Mouse (Mus musculus): ENCODE results near the gene Rps6ka4.
A peak's percentile ranks its signal among the peaks of the same experiment; 100 is the strongest.

Gene Rps6ka4

DNA sequence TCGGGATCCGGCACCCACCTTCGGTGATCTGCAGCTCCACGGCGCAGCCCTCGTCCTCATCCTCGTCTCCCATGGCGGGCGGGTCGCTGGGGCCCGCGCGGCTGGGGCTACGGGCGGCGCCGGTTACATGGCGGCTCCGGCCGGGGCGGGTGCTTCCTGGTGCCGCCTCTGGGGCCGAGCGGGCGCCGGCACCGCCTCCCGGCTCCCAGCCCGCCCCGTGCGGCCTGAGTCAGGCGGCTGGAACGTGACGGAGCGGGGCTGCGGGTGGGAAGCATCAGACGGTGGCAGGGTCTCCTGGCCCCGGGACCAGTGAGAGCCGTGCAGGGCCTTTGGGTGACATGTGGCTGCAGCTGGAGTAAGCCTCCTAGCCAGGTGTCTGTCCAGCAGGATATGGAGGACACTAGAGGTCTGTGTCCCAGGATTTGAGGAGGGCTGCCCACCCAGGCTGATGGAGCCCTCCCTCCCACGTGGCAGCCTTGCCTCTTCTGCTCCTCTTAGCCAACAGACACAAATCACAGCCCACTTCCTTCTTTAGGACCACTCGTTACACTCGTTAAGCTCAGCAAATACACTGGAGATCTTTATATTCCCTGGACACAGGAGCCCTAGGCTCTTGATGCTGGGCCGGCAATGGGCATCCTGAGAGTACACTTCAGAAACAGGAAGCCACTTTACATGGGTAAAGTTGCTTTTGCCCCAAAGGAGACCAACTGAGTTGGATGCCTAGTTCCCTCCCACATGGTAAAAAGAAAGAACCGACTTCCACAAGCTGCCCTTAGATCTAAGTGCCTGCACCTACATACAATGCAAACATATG, at the start of gene Rps6ka4:
Gene Rps6ka4, minus strand, starts transcription at position 162 of the 817 bp plus-strand sequence.
- peak; percentile 67 for DNase-seq

DNA sequence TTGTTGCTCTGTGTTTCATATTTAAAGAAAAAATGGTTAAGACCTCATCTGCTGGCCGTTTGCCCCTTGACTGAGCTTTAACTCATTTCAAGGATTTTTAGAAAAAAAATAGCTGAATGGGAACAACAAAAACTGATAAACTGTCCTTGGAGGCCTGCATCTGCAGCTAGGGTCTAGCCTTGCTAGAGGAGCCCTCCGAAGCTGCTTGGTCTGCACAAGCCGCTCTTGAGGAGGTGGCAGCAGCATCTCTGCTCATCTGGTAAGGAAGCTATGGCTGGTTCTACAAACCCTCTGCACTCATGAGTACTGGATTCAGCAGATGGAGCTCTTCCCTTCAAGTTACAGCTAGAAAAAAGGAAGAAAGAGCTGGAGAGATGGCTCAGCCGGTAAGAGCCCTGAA, 37.5 kb upstream of the Rps6ka4 start:
- DNase-seq, result no peak

GRCm38 (mm10) chr19:6876799-6877198, 36.4 kb upstream of the Rps6ka4 start:
- no peak for DNase-seq

DNA sequence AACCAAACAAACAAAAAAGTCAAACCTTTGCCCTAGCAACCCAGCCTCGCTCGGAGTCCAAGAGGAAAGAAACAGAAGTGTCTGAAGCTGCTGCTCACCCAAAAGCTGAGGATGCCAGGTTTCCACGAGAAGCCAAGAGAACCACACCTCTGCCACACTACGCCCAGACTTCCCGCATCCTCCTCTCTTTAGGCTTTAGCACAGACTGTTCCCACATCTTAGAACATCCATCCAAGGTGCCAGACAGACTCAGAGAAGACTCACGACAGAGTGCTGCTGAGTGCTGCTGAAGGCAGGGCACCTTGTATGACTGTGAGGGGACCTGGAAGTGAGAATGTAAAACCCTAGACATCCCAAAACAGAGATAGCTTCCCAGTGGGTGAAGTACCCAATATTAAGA, 35.4 kb upstream of the Rps6ka4 start:
- no peak for DNase-seq

GRCm38 (mm10) chr19:6874257-6874656, 33.8 kb upstream of the Rps6ka4 start:
- no peak for DNase-seq

DNA sequence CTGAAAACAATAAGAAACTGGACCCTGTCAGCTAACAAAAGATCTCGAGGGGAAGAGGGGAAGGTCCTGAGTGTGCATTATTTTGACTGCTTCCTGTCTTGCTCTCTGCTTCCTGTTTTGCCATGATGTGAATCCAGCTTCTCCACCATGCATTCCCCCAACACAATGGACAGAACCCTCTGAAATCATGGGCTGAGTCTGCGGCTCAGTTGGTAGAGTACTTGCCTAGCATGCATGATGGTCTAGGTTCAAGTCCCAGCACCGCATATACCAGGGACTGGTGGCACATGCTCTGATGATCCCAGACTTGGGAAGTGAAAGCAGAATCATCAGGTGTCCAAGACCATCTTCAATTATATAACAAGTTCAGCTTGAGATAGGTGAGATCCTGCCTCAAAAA, 32.3 kb upstream of the Rps6ka4 start:
- DNase-seq, result no peak

DNA sequence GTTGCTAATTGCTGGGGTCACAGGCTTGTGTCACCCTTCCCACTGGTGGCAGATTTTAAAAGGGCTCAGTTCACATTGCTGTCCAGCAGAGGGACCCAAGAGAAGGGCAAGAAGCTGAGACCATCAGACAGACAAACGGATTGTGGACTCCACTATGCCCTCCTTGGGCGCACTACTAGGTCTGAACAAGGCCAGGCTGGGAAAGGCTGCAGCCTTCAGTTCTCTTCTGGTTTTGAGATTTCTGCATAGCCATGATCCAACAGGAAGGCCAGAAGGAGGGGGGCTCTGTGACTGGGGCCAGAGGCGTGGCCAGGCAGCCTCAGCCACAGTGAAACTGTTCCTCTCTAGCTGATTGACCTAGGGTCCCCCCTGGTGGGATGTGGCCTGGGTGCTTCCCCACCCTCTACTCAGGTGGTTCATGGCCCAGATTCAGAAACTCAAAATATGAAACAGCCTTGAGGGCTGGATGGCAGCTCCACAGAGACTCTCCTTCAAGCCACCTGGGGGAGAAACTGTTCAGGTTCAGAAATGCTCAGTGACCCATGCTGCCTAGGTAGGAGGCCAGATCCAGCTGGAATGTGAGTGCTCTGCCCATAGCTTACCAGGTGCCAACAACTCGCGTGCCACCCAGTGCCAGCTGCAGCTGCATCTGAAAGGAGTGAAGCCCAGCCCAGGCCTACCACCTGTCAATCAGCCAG, 31.3 kb upstream of the Rps6ka4 start:
- DNase-seq, result peak; percentile 70

GRCm38 (mm10) chr19:6869355-6869754, 28.9 kb upstream of the Rps6ka4 start:
- peak; percentile 53 for DNase-seq

DNA sequence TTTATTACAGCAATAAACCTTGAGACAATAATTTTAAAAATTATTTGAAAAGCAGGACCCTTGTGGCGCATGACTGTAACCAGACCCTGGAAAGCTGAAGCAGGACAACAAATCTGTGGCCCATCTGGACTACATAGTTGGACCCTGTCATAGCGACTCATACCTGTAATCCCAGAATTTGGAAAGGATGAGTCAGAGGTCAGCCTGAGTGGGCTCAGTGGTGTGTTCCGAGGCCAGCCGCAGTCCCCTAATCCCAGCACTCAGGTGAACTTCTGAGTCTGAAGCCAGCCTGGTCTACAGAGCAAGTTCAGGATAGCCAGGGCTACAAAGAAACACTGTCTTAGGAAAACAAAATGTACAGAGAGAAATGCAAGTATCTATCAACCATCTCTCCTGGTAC, 21.0 kb upstream of the Rps6ka4 start:
- no peak for DNase-seq

DNA sequence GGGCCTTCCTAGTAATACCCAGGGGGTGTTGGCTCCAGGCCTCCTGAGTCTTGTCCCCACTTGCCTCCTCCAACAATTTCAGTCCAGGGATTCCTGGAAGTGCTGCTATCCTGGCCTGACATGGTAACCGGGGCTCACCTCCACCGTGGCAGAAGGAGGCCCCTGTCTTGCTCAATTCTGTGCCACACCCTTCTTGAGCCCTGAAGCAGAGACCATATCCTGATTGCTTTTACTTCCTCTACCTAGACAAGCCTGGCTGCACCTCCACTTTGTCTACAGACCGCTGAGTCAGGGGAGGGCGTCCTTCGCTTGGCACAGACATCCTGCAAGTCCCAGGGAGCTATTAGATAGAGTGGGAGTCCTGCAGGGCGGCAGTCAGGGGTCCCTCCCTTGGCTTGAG, 20.3 kb upstream of the Rps6ka4 start:
- no peak for DNase-seq

DNA sequence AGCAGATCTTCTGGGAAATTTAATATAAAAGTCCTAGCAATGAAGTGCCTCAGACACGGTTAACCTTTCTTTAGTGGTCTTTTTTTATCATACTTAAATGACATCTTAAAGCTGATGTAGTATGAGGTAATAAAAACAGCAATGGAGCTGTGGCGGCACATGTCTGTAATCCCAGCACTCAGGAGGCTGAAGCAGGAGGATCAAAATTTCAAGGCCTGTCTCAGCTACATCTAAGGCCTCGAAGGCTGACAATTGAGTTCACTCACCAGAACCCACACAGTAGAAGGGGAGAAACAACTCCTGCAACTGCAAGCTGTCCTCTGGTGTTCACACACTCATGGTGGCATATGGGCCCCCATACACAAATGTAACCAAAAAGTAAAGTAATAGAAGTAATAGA, 19.5 kb upstream of the Rps6ka4 start:
- DNase-seq, result no peak

- no peak for DNase-seq
Observed at GRCm38 (mm10) chr19:6859032-6859651, 18.7 kb upstream of the Rps6ka4 start.

GRCm38 (mm10) chr19:6858031-6858430, 17.6 kb upstream of the Rps6ka4 start, which contains the start of gene Ccdc88b:
Gene Ccdc88b, minus strand, starts transcription at chr19:6858211.
- DNase-seq, result no peak

DNA sequence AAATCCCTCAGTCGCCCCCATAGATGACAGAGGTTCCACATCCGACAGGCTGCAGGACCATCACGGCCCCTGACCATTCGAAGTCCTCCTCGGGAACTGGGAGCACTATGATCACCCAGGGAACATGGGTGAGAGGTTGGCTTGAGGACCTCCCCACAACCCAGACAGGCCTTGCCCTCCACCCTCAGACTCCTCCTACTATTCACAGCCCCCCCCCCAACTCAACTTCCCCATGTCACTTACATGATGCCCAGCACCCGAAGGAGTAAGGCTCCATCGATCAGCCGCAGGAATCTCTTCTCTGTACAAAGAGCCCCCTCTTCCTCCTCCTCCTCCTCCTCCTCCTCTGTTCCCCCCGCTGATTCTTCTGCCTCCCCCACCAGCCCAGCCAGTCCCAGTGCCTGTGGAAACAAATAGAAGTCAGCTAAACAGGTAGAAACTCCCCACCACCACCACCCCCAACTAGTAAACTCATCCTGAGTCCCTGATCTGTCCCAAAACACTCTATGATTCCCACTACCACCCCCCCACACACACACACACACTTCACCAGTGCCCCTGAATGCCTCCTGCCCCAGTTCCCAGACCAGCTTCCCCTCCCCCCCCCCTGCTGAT, 17.1 kb upstream of the Rps6ka4 start:
- DNase-seq, result no peak

DNA sequence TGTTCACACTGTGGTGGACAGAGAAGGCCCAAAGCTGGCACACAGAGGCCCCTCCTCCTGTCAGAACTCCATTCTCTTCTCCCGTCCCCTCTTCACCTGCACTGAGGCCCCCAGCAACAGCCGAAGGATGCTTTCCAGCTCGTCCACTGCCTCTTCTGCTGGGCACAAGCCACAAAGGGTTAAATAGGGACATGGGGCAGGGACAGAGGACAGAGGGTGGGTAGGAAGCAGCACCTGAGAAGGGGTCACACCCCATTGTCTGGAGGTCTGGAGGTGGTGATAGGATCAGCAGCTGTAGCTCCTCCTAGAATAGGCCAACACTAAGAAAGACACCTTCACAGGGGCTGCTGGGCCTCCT, 16.5 kb upstream of the Rps6ka4 start:
- no peak for DNase-seq

DNA sequence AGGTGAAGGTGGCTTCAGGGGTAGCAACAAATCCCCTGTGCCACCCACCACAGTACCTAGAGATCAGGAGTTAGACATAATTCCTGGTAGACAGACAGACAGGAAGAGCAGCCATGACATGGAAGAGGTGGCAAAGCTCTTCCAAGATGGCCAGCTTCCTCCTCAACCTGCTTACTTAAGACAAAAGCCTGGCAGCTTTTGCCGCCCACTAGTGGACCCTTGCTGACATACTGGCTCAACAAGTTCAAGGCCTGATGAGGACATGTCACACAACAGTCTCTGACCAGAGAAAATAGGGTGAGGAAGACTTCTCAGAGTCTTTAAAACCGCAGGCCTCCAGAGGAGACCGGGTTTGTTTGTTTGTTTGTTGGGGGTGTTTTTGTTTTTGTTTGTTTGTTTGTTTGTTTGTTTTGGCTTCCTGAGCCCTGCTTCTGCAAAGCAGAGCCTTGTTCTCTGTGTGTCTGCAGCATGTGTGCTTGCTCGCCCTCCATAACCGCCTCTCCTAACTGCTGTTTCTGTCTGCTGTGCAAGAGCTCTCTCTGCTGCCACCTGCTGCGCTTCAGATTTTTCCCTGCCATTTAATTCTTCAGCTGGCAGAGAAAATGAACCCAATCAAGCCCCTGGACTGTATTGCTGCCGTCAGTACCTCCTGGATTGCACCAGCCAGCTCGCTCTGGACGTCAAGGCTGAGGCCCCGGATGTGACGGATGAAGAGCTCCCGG, 16.0 kb upstream of the Rps6ka4 start:
- peak; percentile 80 for DNase-seq

GRCm38 (mm10) chr19:6855225-6856031, 15.0 kb upstream of the Rps6ka4 start:
- DNase-seq, result peak; percentile 89

DNA sequence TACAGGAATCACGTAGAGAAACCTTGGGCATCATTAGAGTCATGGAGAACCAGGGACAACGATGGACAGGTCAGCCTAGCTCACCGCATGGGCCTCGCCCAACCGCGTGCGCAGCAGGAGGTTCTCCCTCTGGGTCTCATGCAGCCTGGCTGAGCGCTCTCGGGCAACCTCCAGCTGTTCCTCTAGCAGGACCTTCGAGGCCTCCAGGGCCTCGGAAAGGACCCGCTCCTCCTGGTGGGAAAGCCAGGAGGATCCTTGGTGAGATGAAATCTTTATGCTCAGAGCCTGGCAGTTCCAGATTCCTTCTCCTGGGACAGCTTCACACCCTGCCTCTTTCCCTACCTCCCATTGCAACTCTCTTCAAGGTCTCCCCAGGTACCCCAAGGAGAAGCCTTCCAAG, 14.2 kb upstream of the Rps6ka4 start:
- DNase-seq, result no peak

DNA sequence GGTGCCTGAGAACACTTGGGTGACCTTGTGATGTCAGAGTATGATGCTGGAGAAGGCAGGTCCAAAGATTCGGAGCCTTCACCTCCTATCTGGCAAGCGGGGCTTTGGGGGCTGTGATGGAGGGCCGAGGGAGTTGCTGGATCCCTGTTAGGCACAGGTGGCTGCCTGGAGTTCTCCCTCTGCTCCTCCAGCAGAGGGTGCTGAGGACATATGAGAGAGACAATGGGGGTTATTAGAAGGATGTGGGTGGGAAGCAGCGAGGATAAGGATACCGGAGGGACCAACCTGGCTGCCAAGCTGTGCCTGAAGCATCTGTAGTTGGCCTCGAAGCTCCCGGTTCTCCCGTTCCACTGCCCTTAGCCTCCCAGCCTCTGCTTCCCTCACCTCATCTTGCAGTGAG, 13.5 kb upstream of the Rps6ka4 start:
- no peak for DNase-seq

GRCm38 (mm10) chr19:6852393-6853305, 12.2 kb upstream of the Rps6ka4 start:
- DNase-seq, result no peak

DNA sequence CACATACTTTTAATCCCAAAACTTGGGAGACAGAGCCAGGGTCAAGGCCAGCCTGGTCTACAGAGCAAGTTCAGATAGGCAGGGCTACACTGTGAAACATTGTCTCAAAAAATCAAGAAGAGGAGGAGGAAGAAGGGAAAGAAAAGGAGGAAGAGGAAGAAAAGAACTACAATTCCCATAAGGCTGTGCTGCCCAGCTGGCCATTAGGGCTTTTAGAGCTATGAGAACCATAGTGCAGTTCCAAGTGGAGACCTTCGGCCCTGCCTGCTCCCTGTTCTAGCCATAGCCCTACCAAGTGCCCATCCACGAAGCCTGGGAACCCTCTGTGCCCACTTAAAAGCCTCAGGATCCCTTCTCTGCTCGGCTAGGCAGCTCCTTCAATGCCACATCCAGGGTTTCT, 11.1 kb upstream of the Rps6ka4 start:
- DNase-seq, result no peak

Measured in retina, postnatal 1 day (tissue).